Mouse (Mus musculus) kidney, postnatal 0 days (tissue): ENCODE measurements around the gene Ttc29. TPM values are rescaled to one million over a fixed set of nuclear protein-coding genes. Genes with fewer than 3 reads are reported as not detected.

ENCODE experiments used
- ATAC-seq: fragments of 200-750 bp; cut with Nextera tagmentation; replicated peaks from 2 replicates; pipeline ENCODE4 v1.8.0; 2017; ENCODE audit warnings: low read depth, moderate number of reproducible peaks, moderate TSS enrichment, moderate library complexity; ENCODE audit not compliant: low FRiP score
- DNase-seq: peaks from one replicate; pipeline ENCODE4 v3.0.0-alpha.2; 2016; ENCODE audit warnings: low spot score
- H3K27ac ChIP-seq: fragments of 300-500 bp; sonication (generic); 2 replicates; pipeline ENCODE4 v1.5.1; 2014; ENCODE audit warnings: mild to moderate bottlenecking
- H3K27me3 ChIP-seq: fragments of 300-500 bp; sonication (generic); 2 replicates; pipeline ENCODE4 v1.6.1; 2014; ENCODE audit warnings: low read length, mixed read lengths; ENCODE audit not compliant: insufficient read depth
- H3K36me3 ChIP-seq: fragments of 300-500 bp; sonication (generic); 2 replicates; pipeline ENCODE4 v1.6.1; 2014; ENCODE audit warnings: low read length, mixed read lengths; ENCODE audit not compliant: insufficient read depth
- H3K4me1 ChIP-seq: fragments of 300-500 bp; sonication (generic); replicated peaks from 2 replicates; pipeline ENCODE4 v1.6.1; 2014; ENCODE audit warnings: antibody characterized with exemption, low read length, mixed read lengths; ENCODE audit not compliant: insufficient read depth
- H3K4me2 ChIP-seq: fragments of 300-500 bp; sonication (generic); 2 replicates; pipeline ENCODE4 v1.6.1; 2014; ENCODE audit warnings: mild to moderate bottlenecking, low read length, moderate library complexity, mixed read lengths
- H3K4me3 ChIP-seq: fragments of 300-500 bp; sonication (generic); replicated peaks from 2 replicates; pipeline ENCODE4 v1.5.1; 2014; ENCODE audit warnings: low read depth, low read length
- H3K9ac ChIP-seq: fragments of 300-500 bp; sonication (generic); 2 replicates; pipeline ENCODE4 v1.6.1; 2014; ENCODE audit warnings: low read depth, low read length
- H3K9me3 ChIP-seq: fragments of 300-500 bp; sonication (generic); replicated peaks from 2 replicates; pipeline ENCODE4 v1.6.1; 2016; ENCODE audit warnings: low read length, inconsistent platforms, mixed read lengths
- CTCF ChIP-seq: IDR thresholded peaks from 2 replicates; pipeline ENCODE4 v1.5.1; 2016; ENCODE audit warnings: antibody characterized with exemption, low read depth, mild to moderate bottlenecking, moderate library complexity
- WGBS: fragments of 180-500 bp; shearing (Covaris S2); extraction: QIAGEN DNeasy Blood & Tissue Kit; methylation state at CpG from one replicate; pipeline ENCODE4 v1.1.7; 2014; 5-methylcytosine and 5-hydroxymethylcytosine counted together
- polyA plus RNA-seq: library from polyadenylated mRNA; unstranded; fragments of >200 nt; fragmentation: Nextera tagmentation; extraction: Ambion mirVana; gene quantifications from 2 replicates; pipeline ENCODE4 v1.2.1, GENCODE M21; 2015

Gene Ttc29
- polyA plus RNA-seq, 1 experiment from 2014 or later = 0.20 TPM

DNA sequence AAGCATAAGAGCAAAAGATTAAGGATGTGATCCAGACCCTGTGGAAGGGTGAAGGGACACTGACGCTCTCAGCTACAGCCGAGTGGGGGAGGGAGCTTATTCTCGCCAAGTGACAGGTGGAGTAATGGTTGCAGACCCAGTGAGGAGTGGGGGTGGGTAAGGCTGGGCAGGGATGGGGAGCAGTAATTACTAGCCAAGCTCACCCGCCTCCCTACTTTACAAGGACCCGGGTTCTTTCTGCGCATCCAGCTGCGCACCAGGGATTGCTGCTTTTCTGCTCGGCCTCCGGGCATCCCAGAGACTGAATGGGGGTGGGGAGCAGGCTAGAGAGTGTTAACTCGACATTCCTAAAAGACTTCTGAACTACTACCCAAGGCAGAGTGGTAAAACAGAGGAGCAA is 213.4 kb downstream of the Ttc29 start:
- WGBS = 2% methylated on average over 10 of the region's 10 CpGs
- no peaks in the 10 kb centered on the region for H3K4me1 ChIP-seq
- H3K4me2 ChIP-seq = no peak overlapping the region
- no peak for DNase-seq
- peaks cover 58% of the 10 kb centered on the region for H3K27me3 ChIP-seq
- no peaks in the 10 kb centered on the region for H3K9me3 ChIP-seq
- no peak for ATAC-seq
- H3K36me3 ChIP-seq = no peaks in the 10 kb centered on the region
- H3K9ac ChIP-seq = no peak overlapping the region
- no peak overlapping the region for H3K27ac ChIP-seq
- TF ChIP-seq CTCF = no peak
- H3K4me3 ChIP-seq = no peak overlapping the region

DNA sequence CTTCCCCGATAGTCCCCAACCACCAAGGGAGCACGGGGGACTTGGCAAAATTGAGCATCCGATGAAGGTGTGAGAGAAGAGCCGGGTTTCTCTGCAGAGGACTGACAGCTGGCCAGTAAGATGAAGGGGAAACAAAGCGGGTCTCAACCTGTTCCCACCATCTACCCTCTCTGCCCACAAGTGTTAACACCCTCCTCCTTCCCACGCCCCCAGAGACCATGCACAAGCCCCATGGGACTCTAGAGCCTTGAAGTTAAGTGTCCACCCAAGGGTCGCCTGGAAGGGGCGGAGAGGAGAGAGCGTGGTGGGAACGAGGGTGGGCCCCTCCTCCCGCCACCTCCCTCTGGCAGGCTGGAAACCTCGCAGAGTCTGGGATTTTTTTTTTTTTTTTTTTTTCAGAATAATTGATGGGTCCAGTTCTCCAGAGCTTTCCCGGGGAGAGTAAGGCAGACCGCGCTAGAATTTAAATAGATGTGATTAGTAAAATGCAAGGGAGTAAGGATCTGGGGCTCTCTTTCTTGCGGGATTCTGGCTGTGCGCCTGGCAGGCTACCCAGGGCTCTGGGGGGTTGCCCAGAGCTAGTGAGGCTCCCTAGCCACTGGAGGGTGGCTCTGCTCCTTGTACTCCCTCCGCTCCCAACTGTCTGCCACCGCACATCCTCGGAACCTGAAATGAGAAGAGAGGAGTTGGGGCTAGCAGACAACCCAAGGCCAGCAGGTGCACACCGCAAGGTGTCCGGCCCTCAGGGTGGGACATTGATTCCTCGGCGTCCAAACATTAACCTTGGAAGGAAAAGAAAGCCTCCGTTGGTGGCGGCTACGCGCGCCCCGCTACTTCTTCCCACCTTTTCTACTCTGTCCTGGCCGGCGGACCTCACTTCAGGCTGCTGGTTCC is 214.0 kb downstream of the Ttc29 start:
- ATAC-seq (no peak), DNase-seq (no peak)
- TF ChIP-seq CTCF = no peak
- no peaks in the 10 kb centered on the region for H3K36me3 ChIP-seq
- WGBS = under 1% methylated on average over 32 of the region's 32 CpGs
- H3K9me3 ChIP-seq = no peaks in the 10 kb centered on the region
- no peak overlapping the region for H3K27ac ChIP-seq
- no peak overlapping the region for H3K4me3 ChIP-seq
- no peaks in the 10 kb centered on the region for H3K4me1 ChIP-seq
- no peak overlapping the region for H3K4me2 ChIP-seq
- H3K27me3 ChIP-seq = peaks cover 58% of the 10 kb centered on the region
- H3K9ac ChIP-seq = no peak overlapping the region

DNA sequence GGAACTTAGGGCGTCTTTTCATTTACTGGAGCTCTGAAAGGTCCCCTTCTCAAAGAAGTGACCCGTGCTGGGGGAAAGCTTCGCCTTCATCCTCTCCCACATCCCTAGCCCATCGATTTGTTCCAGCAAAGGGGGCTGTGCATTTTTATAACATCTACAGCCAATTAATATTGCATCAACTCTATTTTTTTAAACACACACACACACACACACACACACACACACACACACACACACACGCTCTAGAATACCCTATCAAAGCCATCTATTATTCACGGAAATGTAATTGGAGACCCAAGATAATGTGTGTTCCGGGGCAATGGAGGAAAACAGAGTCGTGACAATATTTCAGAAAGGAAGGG is 214.7 kb downstream of the Ttc29 start:
- Histone ChIP-seq H3K4me1 (no peaks in the 10 kb centered on the region), H3K9ac (no peak overlapping the region), H3K27me3 (peaks cover 63% of the 10 kb centered on the region), H3K27ac (no peak overlapping the region), H3K9me3 (no peaks in the 10 kb centered on the region), H3K36me3 (no peaks in the 10 kb centered on the region), H3K4me3 (no peak overlapping the region), H3K4me2 (no peak overlapping the region)
- no peak for TF ChIP-seq CTCF
- WGBS = under 1% methylated on average over 8 of the region's 8 CpGs
- ATAC-seq (no peak), DNase-seq (no peak)

GRCm38 (mm10) chr8:78428148-78428547 is 215.1 kb downstream of the Ttc29 start:
- Histone ChIP-seq H3K9ac (no peak overlapping the region), H3K27me3 (peaks cover 62% of the 10 kb centered on the region), H3K4me1 (no peaks in the 10 kb centered on the region), H3K4me2 (no peak overlapping the region), H3K36me3 (no peaks in the 10 kb centered on the region), H3K9me3 (no peaks in the 10 kb centered on the region), H3K27ac (no peak overlapping the region), H3K4me3 (no peak overlapping the region)
- TF ChIP-seq CTCF = no peak
- no peak for DNase-seq
- ATAC-seq = no peak
- WGBS = 1% methylated on average over 11 of the region's 11 CpGs

DNA sequence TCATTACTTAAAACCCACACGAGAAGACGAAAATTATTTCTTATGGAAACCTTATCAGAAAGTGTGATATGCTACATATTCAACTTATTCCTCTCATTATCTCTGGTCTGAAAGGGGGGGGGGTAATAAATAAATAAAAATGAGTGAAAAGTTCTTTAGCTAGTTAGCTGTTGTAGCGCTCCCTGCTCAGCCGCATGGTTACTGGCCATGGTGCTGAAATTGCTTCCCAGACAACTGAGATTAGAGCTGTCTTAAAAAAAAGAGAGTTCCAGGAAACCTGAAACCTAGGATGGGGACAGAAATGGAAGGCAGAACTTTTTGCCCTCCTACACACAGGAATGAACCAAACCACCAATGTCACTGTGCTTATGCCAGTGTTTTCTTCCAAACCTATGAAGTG is 218.3 kb downstream of the Ttc29 start:
- Histone ChIP-seq H3K4me2 (no peak overlapping the region), H3K4me3 (no peak overlapping the region), H3K27ac (no peak overlapping the region), H3K9me3 (no peaks in the 10 kb centered on the region), H3K4me1 (no peaks in the 10 kb centered on the region), H3K27me3 (peaks cover 68% of the 10 kb centered on the region), H3K36me3 (no peaks in the 10 kb centered on the region), H3K9ac (no peak overlapping the region)
- 2% methylated on average over 4 of the region's 4 CpGs for WGBS
- DNase-seq (peak; percentile 84), ATAC-seq (no peak)
- TF ChIP-seq CTCF = no peak

DNA sequence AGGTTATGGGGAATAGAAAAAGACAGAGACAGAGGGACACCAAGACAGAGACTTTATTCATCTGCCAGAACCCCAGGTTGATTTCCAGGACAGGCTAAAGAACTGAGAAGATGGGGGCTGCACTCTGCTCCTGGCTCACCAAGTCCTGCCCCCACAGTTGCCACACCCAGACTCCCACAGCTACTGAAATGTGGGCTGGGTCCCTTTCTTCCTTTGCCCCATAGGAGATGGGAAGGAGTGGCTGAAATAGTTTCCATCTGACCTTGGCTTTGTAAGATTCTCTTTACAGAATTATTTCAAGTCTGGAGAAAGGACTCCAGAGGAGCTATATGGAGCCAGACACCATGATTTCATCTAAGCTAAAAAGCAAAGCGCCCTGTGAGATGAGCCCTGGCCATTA is 219.4 kb downstream of the Ttc29 start:
- Histone ChIP-seq H3K9me3 (no peaks in the 10 kb centered on the region), H3K27ac (no peak overlapping the region), H3K27me3 (peaks cover 68% of the 10 kb centered on the region), H3K36me3 (no peaks in the 10 kb centered on the region), H3K4me2 (no peak overlapping the region), H3K4me3 (no peak overlapping the region), H3K9ac (no peak overlapping the region), H3K4me1 (no peaks in the 10 kb centered on the region)
- 7% methylated on average over 1 of the region's 1 CpGs for WGBS
- no peak for TF ChIP-seq CTCF
- DNase-seq (no peak), ATAC-seq (no peak)
